Mouse (Mus musculus): ENCODE measurements around the gene Cerkl.

The Cerkl gene

GRCm38 (mm10) chr2:79371326-79372153 is 85.0 kb downstream of the Cerkl start:
- DNase-seq: no peak

GRCm38 (mm10) chr2:79370711-79371312 is 85.8 kb downstream of the Cerkl start:
- no peak for DNase-seq

GRCm38 (mm10) chr2:79369905-79370304 is 86.7 kb downstream of the Cerkl start:
- no peak for DNase-seq

- DNase-seq: peak; percentile 24 to 30
These were observed 87.5 kb downstream of the Cerkl start for GRCm38 (mm10) chr2:79369061-79369524.

GRCm38 (mm10) chr2:79368661-79369060 is 87.9 kb downstream of the Cerkl start:
- no peak for DNase-seq

GRCm38 (mm10) chr2:79367451-79368450 is 88.8 kb downstream of the Cerkl start:
- no peak for DNase-seq

- no peak for DNase-seq
These were observed 92.7 kb downstream of the Cerkl start for GRCm38 (mm10) chr2:79363920-79364319.

GRCm38 (mm10) chr2:79362029-79362428 is 94.6 kb downstream of the Cerkl start:
- DNase-seq: no peak

GRCm38 (mm10) chr2:79357835-79358234 is 98.8 kb downstream of the Cerkl start:
- DNase-seq: no peak

GRCm38 (mm10) chr2:79354773-79355172 is 101.8 kb downstream of the Cerkl start:
- DNase-seq: no peak

- no peak for DNase-seq
These were observed 104.3 kb downstream of the Cerkl start for GRCm38 (mm10) chr2:79352100-79352802.

GRCm38 (mm10) chr2:79351179-79352099 is 105.1 kb downstream of the Cerkl start:
- DNase-seq: no peak

- no peak for DNase-seq
These were observed 113.5 kb downstream of the Cerkl start for GRCm38 (mm10) chr2:79343115-79343514.

- no peak for DNase-seq
These were observed 117.6 kb downstream of the Cerkl start for GRCm38 (mm10) chr2:79339003-79339402.

- DNase-seq: no peak
These were observed 120.4 kb downstream of the Cerkl start for GRCm38 (mm10) chr2:79336141-79336540.

GRCm38 (mm10) chr2:79334661-79335060 is 121.9 kb downstream of the Cerkl start:
- no peak for DNase-seq

- DNase-seq: no peak
These were observed 128.5 kb downstream of the Cerkl start for GRCm38 (mm10) chr2:79328079-79328478.

- DNase-seq: no peak
These were observed 140.3 kb downstream of the Cerkl start for GRCm38 (mm10) chr2:79316182-79316880.

- no peak for DNase-seq
These were observed 141.5 kb downstream of the Cerkl start for GRCm38 (mm10) chr2:79315108-79315507.

GRCm38 (mm10) chr2:79312499-79312898 is 144.1 kb downstream of the Cerkl start:
- DNase-seq: no peak

Data from lung, adult 18-20 months (tissue).